Mouse (Mus musculus) megakaryocyte, adult 5-6 weeks (primary cell): ENCODE results near the gene Rad54l2. TPM values are rescaled to one million over a fixed set of nuclear protein-coding genes. Genes with fewer than 3 reads are reported as not detected.

Experiments used
- ATAC-seq: 2 replicates; pipeline ENCODE4 v1.8.0; 2016; ENCODE audit warnings: mild to moderate bottlenecking, inconsistent platforms; ENCODE audit not compliant: poor library complexity, severe bottlenecking
- total RNA-seq, 2 experiments: library from RNA; stranded (forward) in 1 of 2; stranded (reverse) in 1 of 2; fragments of 153-499, 151-499 nt in 1 of 2; fragments of 221-1000, 200-1000 nt in 1 of 2; gene quantifications; 2 replicates each; pipeline versions ENCODE4 v1.2.3 to v1.2.4; 2015 to 2017

Gene Rad54l2
- total RNA-seq, 2 experiments from 2014 or later = 5.5 to 6.3 TPM

GRCm38 (mm10) chr9:106754311-106754710 is 34.7 kb downstream of the Rad54l2 start:
- no peak for ATAC-seq

DNA sequence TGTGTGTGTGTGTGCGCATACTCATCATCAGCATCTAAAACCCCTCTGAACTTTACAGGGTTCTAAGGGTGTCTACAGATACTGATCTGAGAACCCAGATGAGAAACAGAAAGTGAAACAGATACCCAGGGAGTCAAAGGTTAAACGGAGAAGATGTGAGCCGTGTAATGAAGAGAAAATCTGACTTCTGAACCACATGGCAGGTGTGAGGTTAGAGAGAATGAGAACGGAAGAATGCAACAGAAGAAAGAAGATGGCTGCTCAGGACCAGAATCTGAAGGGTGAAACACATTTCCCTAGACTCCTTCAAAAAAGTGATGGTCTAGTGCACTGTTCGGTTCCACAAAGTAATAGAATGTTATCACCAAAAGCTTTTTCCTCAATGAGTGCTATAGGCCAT is 36.9 kb downstream of the Rad54l2 start:
- no peak for ATAC-seq

DNA sequence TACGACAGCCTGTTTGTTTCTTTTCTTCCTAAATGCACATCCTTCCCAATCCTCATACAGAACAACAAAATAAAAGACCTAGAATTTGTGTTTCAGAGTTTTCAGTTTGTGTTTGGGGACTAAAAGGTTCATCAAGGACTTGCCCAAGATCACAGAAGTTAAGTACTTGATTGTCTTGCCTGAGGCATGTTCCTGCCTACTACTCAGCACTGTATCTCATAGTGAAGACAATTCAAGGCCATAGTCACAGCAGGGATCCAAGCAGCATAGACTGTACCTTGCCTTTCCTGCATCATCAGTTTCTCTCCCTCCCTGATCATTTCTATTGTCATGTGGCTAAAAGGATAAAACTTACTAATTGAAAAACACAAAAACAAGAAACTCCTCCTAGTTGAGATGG is 49.0 kb downstream of the Rad54l2 start:
- no peak for ATAC-seq

DNA sequence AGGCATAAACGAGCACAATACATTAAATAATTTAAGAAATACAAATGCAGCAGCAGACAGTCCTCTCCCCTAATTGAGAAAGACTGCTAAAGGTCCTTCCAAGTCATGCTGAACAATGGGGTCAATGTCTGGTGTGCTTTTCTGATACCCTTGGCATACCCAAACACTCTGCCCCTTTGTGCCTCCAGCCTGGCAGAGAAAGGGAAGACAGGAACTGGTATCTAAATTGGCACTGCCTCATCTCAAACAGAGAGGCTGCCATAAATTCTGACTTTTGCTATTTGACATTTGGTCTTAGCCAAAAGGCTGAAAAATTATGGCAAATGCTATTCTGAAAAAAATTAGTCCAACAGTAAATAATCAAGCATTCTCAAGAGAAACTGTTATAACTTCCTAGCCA is 49.9 kb downstream of the Rad54l2 start:
- ATAC-seq = no peak

- no peak for ATAC-seq
Measured at GRCm38 (mm10) chr9:106738199-106738985, 50.6 kb downstream of the Rad54l2 start.

GRCm38 (mm10) chr9:106733690-106734089 is 55.3 kb downstream of the Rad54l2 start:
- ATAC-seq = no peak

- ATAC-seq = no peak
Measured at GRCm38 (mm10) chr9:106729416-106729815, 59.6 kb downstream of the Rad54l2 start.

- no peak for ATAC-seq
Measured at GRCm38 (mm10) chr9:106726891-106727290, 62.1 kb downstream of the Rad54l2 start.

GRCm38 (mm10) chr9:106725435-106725834 is 63.6 kb downstream of the Rad54l2 start:
- ATAC-seq = no peak

GRCm38 (mm10) chr9:106724864-106725263 is 64.1 kb downstream of the Rad54l2 start:
- no peak for ATAC-seq

GRCm38 (mm10) chr9:106716729-106717128 is 72.3 kb downstream of the Rad54l2 start:
- no peak for ATAC-seq

DNA sequence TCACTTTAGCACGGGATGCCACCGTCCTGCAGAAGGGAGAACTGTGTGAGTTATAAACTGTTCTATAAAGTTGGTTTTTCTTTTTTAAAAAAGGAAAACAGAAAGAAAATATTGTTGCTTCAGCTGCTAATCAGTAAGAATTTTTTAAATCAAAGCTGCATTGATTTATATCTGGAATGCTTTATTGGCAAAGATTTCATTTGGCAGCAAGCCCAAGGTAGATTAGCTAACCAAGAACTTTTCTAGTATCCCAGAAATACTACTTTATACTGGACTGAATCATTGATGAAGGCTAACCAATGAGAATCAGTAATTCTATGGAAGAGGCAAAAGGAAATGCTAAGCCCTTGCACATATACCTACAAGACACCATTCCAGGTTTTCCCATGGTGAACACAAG is 72.8 kb downstream of the Rad54l2 start:
- no peak for ATAC-seq

GRCm38 (mm10) chr9:106712470-106712869 is 76.5 kb downstream of the Rad54l2 start:
- no peak for ATAC-seq

DNA sequence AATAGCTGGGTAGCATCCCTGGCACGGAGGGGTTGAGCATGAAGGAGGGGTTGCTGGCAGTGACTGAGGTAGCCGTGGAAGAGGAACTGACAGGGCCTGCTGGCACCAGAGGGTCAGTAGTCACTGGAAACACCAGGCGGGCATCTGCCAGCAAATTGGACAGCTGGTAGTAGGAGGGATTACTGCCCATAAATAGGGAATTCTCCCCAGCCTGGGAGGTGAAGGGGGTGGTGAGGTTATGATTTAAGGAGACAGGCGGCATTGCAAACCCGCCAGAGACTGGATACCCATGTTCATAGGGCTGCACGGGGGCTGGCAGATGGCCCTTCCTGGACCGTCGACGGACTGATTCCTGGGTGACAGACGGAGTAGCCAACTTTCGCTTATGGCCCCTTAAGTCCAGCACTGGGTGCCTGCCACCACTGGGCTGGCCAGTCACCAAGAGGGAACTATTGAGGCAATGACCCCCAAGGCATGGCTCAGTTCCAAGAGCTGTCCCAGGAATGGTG is 96.0 kb downstream of the Rad54l2 start:
- ATAC-seq = no peak

DNA sequence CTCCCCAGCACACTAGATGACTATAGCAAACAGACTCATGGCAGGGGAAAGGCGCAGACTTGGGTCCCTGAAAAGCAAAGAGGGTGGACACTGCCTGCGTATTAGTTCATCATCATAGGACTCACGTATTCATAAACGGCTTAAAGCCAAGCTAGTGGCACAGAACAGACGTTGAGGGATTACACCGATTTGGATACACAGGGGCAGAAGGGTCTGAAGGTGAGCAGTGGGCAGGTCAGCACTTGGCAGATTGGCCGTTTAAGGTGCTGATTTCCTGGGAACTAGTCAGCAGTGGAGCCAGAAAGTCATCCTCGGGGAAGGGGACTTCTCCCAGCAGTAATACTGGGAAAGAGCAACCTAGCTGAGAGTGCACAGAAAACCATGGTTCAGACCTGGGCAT is 100.2 kb downstream of the Rad54l2 start:
- no peak for ATAC-seq

- peak; percentile 55 for ATAC-seq
Measured at GRCm38 (mm10) chr9:106686983-106687650, 101.9 kb downstream of the Rad54l2 start.

- ATAC-seq = peak; percentile 78
Measured at GRCm38 (mm10) chr9:106685249-106686101, 103.5 kb downstream of the Rad54l2 start, which contains the start of gene Tex264. Gene Tex264, minus strand, starts transcription at chr9:106685927.

DNA sequence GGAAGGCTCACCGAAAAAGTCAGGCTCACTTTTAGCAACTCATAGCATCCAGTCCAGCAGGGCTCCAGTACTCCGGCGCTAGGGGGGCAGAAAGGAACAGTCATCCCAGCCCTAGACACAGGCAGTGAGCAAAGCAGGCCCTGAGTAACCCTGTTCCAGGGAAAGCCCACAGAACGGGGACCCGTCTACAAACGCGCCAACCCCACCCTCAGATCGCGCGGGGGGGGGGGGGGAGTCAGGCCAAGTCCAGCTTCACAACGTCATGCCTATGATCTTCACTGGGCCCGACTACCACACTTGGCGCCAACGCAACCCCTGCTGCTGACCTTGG is 104.1 kb downstream of the Rad54l2 start:
- no peak; the same call in none of the 2 replicates for ATAC-seq

DNA sequence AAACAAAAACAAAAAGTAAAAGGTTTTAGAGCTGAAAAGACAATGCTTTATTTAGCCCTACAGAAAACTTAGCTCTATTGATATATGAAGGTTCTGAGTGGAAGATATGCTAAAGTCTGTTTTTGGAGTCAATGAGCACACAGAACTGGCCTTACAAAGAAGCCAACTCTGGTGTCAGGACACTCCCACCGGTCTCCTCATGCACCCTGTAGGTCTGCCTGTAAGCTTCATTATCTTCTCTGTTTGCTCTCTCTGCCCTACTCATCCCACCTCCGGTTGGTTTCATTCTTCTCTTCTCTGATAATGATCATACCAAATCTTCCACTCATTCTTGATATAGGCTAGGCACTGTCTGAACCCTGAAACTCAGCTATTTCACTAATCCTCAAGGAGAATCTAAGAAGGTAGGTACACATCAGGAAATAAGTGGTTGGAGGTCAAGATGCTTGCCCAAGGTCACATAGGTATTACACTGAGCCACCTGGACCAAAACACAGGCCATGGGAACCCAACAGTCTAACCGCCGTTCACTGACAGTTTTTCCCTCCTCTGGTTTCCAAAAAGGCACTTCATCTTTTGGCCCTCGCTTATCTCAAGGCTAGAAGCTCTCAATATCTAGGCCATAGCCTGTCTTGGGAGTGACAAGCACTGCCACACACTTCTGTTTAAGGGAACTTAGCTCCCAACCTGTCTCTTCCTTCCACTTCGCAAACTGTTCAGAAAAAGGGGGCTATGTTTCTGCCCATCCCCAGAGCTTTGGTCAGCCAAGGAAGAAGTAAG is 104.7 kb downstream of the Rad54l2 start:
- no peak for ATAC-seq

- no peak for ATAC-seq
Measured at GRCm38 (mm10) chr9:106681026-106681425, 108.0 kb downstream of the Rad54l2 start.
